Mouse (Mus musculus): ENCODE results near the gene Smyd3. TPM values are rescaled to one million over a fixed set of nuclear protein-coding genes. Genes with fewer than 3 reads are reported as not detected.

Gene Smyd3
- total RNA-seq, 4 experiments from 2014 or later: 25.1 to 28.9 (median 26.2) TPM

DNA sequence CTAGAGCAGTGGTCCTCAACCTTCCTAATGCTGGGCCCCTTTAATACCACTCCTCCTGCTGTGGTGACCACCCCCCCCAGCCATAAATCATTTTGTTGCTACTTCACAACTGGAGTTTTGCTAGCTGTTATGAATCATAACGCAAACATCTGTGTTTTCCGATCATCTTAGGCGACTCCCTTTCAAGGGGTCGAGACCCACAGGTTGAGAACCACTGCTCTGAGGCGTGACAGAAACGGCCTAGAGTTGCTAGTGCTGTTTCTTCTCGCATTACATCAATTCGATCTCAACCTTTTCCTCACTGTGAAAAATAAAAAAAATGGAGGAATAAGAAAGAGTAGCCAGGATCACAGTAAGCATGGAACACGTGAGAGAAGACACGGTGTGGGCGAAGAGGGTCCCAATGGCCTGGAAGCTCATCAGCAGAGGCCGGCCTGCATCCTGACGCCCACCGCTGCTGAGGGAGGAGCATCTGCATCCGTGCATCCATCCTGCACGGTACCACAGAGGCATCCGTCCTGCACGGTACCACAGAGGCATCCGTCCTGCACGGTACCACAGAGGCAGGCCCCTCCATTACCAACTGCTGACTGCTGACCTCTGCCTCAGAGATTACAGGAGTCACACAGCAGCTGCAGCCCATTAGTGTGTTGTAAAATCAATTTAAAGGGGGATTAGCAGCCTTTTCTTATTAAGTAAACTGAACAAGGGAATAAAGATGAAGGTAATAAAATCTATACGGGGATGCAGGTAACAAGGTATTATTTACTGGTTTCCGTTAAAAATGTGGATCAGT is 56.6 kb downstream of the Smyd3 start:
- no peak for DNase-seq (ENCODE audit: low spot score in 2 of 2)

DNA sequence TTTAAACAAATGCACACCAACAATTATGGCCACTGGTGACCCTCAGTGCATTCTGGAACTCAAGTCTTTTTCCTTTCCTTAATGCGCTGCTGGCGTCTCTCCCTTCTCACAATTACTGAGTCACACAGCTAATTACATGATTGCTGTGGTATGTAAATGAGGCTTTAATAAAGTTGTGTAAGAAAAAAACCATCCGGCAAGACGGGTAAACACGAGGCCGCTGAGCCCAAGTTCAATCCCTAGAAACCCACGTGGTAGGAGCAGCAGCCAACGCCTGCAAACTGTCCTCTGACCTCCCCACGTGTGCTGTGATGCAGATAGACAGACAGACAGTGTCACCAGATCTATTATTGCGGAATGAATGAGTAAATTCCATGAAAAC is 58.9 kb downstream of the Smyd3 start:
- no peak for DNase-seq (ENCODE audit: low spot score in 2 of 2)

DNA sequence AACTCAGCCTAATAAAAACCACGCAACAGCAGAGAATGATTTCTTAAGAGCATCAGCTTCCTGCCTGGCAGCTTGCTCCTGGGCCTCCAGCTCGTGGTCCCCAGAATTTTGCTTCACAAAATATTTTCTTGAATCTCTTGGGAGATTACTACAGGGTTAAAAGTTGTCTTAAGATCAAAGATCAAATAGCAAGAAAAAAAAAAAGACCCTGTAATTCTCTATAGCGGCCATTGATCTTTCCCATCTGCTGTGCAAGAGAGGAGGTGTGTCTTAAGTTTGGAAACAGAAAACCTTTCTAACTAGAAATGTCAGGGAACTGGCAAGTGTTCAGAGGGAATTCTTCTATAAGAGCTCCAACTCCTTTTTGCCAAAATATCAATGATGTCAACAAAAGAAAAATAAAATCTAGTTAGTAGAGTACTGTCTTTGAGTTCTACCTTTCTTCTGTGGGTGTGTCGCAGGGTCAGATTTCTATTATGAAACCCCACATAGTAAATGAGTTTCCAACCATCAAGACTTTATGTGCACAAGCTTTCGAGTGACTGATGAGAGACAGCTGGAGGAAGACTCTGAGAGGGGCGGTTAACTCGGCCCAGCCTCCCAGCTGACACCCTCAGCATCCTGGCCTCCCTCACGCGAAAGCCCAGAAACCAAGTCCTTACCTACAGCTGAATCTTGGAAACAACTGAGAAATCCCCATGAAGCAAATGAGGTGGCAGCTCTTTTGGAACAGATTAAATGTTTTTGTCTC is 59.4 kb downstream of the Smyd3 start:
- DNase-seq (ENCODE audit: low spot score in 2 of 2): no peak

DNA sequence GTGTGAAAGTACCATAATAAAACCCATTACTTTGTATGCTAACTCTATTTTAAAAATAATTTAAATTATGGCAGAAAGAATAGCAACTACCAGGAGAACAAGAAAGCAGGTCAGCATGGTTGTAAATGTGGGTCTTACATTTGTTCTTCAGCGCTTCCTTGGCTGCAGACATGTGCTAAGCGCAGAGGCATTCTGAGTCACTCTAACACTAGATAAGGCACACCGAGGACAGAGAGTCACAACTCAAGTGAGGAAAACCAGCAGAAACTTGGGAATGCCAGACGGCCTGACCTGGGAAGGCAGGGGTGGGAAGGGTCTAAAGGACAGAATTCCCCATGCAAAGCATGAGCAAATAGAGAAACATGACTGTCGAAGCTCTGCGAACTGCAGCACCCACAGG is 63.2 kb downstream of the Smyd3 start:
- no peak for DNase-seq (ENCODE audit: low spot score in 2 of 2)

DNA sequence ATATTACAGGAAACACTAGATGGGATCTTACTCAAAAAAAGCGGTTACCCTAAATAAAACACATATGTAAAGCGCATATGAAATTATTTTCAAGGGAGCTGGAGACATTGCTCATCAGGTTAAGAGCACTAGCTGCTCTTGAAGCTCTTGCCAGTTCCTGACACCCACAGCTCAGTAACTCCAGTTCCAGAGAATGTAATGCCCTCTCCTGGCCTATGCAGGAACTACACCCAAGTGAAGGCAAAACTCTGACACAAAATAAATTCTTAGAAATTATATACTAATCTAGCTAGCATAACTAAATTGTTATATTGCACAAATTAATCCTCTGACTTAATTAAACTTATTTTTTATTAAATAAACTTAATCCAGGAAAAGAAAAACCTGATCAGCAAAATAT is 66.6 kb downstream of the Smyd3 start:
- no peak for DNase-seq (ENCODE audit: low spot score in 2 of 2)

DNA sequence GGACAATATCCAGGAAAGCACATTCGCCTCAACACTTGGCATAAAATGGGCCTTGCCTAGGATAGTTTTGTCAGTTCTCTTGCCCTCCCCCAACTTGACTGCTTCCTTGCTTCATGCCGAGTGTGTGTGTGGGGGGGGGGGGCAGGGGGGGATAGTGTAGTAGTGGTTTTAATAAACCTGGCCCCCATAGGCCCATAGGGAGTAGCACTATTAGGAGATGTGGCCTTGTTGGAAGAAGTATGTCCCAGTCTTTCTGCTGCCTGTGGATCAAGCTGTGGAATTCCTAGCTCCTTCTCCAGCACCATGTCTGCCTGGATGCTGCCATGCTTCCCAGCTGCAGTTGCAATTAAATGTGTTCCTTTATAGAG is 71.0 kb downstream of the Smyd3 start:
- DNase-seq (ENCODE audit: low spot score in 2 of 2): no peak

DNA sequence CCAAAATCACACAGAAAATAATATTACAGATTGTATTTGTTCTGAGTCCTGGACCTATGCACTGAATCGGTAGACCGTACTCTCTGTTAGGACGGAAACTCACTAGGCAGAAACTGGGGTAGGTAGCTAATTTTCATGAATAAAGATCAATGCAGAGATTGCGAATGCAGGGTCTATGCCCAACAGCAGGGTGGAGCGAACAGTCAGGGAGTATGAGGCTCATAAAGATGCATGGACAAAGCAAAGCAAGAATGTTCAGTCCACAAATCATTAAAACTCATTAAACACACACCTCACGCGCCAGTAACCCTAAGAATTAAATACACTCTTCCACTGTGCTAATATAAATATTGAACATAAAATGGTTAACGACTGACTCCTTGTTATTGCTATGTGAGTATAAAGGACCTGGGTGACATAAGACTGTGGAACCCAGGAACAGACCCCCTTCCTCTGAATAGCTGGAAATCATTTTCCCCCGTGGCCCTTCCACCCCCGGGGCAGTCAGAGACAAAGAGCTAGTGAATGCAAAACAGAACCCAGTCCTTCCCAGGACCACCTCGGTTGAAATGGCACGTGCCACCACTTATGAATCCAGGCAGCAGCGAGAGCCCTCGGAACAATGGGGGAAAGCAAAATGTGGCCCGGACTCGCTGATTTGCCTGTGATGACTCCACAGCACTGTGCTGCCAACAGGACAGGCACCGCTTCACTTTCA is 71.6 kb downstream of the Smyd3 start:
- no peak for DNase-seq (ENCODE audit: low spot score in 2 of 2)

DNA sequence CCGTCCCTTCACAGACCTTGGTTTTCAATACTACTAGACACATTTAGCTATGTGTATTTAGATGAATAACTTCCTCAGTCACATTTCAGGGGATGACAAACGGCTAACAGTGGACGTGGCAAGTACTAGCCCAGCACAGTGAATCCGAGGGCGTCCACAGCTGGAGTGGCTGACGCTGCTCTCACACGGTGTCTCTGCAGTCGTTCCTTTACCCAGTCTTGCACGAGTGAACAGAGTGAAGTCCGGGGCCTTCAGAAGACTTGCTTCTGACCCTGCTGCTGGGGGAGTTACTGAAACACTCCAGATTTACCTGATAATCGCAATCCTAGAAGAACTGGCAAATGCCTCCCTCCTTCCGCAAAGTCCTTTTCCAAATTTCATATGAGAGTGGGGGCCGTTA is 74.0 kb downstream of the Smyd3 start:
- DNase-seq (ENCODE audit: low spot score in 2 of 2): no peak

DNA sequence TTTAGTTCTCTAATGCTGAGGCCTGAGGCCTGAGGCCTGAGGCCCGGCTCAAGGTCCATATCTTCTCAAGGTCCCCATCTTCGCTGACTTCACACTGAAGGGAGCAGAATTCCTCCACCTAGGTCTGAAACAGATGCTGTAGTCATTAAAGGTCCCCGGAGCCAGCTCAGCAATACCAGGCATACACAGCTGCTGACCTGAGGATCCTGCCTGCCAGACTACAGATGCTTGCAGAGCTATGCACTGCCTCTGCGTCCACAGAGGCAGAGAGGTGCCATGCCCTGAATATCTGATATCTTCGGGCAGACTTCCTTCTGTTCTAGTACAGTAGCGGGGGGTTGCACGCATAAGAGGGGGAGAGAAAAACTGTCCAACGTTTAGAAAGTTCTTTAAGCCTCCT is 74.4 kb downstream of the Smyd3 start:
- no peak for DNase-seq (ENCODE audit: low spot score in 2 of 2)

DNA sequence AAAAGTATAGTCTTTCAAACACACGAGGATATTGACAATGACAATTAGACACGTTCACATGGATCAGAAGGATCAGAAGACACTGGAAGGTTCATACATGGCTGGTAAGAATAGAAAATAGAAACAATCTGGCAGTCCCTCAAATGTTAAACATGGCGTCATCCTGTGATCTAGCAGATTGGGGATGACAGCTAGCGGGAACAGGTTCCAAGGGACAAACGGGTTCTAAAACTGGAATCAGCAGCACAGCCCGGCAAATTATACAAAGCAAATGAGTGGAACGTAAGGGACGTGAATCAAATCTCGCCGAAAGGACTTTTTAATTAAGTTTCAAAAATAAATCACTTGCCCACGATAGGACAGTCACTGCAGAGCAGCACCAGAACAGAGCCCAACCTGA is 81.2 kb downstream of the Smyd3 start:
- peak; percentile 38 to 53 for DNase-seq (ENCODE audit: low spot score in 2 of 2)

DNA sequence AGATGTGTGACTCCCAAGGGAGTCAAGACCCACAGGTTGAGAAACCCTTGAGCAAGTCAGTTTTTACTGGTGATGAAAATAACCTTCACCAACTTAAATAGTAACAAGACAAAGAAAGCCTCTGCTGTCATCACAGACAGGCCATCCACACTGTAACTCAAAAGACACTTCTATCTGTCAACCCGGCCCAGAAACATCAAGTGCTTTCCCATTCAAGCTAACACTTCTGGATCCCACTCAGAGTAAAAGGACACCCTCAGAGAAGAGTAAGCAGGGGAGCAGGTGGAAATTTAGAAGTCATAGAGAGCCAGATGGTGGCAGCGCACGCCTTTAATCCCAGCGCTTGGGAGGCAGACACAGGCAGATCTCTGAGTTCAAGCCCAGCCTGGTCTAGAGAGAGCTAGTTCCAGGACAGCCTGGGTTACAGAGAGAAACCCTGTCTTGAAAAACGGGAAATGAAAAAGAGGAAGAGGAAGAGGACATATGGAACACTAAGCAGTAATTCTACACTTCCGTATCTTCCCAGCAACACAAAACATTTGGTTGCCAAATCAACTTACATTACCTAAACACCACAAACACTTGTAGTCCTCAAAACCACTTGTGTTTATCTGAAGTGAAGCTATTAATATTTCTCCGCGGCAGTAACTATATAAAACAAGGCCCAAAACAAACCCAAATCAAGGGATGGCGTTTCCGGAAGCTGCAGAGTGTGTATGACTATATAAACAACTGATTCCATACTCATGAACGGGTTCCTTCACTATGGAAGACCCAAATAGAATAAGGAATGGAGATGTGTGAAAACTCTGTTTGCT is 83.2 kb downstream of the Smyd3 start:
- DNase-seq (ENCODE audit: low spot score in 2 of 2): no peak

DNA sequence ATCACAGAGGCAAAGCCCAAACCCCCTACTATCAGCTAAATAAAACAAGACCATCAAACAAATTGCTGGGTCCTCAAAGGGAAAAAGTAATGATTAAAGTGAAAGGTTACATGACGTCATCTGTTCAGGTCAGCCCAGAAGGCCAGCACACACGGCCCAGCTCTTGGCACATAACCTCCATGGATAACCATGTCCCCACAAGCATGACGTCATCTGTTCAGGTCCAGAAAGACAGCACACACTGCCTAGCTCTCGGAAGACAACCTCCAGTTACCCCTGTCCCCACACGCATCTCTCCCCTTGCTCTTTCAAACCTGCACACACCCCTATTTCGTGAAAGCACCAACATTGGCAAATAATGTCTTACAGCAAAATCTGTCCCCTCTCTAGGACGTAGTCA is 84.0 kb downstream of the Smyd3 start:
- no peak for DNase-seq (ENCODE audit: low spot score in 2 of 2)

DNA sequence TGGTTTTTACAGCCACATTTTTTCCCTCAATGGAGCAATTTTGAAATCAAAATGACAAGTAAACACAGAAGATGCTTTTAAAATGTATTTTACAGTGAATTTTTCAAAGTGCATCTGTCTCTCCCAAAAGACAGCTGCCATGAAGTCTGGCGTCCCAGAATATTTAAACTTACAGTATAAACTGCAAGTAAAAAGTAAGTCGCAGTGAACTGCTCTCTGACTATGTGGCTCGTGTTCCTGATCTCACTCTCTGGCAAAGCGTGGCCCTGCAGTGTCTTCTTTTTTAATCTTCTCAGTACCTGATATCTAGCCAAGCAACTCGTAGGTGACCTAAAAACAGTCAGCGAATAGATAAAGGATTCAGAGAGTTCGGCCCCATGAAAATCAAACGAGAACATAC is 84.5 kb downstream of the Smyd3 start:
- peak; percentile 28 to 53 for DNase-seq (ENCODE audit: low spot score in 2 of 2)

DNA sequence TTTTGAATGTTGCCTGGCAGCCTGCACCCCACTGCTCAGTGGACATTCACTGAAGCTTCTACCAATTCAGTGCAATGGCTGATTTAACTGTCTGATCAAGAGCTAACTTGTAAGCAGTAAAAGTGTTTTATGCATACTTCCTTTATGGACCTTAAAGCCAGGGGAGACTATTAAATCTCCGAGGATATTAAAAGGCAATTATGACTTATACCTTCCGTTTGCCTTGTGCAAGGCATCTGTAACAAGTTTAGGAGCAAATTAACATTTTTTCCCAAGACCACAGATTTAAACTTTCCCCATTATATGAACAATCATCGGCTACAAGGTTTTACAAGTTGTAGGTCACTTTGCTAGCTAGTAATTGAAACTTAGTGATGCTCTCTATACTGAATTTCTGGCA is 87.8 kb downstream of the Smyd3 start:
- no peak for DNase-seq (ENCODE audit: low spot score in 2 of 2)

DNA sequence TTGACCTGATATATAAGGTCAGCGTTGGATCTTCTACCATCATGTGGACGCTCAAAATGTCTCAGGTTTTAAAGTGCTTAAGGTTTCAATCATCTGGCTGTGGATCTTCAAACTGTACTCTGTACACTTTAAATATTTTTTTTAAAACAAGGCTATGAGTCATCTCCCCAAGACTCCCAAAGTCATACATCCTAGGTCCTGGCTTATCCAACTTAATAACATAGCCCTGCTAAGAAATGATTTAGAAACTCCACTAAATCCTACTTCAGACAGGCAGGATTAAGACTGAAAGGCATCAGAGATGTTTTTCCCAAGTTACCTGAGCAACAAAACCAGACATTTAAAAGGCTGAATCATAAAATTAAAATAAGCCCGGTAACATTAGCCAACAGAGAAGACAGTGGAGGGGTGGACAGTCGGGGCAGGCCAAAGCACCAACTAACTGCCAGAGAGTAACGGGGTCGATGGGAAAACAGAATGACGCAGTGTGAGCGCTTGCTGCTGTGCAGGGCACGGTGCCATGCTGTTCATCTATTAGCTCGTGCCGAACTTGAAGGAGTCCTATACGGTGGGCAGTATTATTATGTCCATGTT is 92.9 kb downstream of the Smyd3 start:
- DNase-seq (ENCODE audit: low spot score in 2 of 2): no peak

DNA sequence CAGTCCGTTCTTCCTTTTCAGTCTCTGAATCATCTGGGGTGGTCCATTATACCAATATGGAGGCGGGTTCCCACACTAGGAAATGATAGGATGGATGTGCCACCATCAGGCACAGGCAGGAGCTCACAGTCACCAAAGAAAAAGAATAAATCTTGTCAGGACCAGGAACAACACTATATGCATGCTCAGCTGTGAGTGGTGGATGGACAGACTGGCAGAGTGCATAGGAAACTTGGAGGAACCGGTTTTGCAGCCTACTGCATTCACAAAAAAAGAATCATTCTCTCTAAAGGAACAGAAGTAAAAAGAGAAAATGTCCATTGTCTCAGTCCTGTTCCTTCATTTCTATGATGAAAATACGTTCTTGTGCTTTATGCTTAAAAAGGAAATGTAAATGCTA is 98.8 kb downstream of the Smyd3 start:
- no peak for DNase-seq (ENCODE audit: low spot score in 2 of 2)

DNA sequence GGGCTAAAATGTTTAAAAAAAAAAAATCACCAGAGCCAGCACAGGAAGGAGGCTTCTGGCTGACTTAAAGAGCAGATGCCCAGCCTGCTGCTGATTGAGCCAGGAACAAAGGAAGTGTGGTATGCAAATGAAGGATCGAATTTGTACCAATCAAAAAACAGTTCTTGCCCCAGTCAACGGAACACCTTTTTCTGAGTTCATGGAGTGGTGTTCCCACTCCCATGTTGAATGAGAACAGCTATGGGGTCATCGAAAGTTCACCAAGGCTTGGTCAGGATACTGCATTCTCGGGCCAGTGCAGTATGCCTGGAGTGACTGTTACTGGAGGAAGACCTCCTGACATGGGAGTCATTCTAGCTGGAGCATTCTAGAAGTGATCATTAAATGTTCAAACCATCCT is 109.8 kb downstream of the Smyd3 start:
- no peak for DNase-seq (ENCODE audit: low spot score in 2 of 2)

DNA sequence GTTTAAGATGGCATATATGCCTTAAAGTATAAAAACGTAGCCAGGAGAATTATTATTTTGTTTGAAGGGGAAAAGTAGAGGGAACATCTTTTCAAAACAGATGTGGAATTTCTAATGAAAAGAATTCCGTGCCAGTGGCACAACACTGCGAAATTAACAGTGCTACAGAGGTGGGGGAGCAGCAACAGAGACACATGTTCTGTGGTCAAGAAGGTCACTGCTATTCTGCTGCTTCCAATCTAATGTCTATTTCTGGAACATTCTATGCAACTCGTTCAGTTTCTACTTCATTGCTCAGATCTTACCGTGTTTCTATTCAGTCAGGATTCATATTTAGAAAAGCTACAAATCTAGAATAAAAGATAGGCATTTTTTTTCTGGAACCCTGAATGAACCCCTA is 117.0 kb downstream of the Smyd3 start:
- DNase-seq (ENCODE audit: low spot score in 2 of 2): no peak

DNA sequence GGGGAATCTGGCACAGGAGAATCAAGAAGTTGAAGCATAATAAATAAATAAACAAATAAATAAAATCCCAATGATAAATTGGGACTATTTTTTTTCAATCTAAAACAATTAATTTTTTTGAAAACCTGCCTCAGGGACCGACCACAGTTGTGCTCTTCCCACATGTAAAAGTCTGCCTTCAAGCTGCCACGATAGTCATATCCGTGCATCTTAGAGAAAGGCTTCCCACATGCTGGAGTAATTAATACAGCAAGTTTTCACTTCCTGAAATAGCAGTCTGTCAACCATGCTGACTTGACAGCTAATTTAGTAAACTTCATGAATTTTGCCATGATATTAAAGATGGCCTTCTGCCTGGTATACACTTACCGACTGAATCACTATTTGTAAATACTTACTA is 119.2 kb downstream of the Smyd3 start:
- no peak for DNase-seq (ENCODE audit: low spot score in 2 of 2)

DNA sequence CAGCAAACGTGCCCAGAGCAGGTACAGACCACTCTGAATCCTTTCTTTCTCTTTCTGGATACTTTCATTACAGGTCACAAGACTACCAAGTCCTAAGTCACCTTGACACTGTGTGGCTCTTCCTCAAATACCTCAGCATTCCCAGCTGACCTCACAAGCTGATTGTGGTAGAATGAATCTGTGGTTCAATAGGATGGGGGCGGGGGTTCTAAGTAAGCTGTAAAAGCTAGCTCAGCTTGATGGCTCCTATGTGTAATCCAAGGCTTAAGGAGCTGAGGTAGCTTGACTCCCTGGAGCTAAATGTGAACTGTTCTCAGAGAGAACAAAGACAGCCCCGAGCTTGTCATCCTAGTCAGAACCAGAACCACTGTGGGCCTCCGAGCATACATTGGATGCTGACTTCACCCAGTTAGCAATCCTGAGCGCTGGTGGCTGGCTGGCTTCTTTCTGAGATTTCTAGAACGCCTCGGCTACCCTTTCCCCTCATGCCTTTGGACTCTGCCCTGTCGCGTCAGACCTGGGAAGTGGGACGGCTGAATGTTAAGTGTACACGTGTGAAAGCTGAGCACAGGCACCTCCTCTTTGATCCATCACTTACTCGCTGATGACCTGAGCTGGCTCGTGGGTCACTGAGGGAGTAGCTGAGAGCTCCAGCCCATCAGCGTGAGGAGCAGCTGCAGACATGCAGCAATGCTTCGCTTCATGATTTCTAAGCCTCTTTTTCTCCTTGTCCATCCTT is 131.4 kb downstream of the Smyd3 start:
- DNase-seq (ENCODE audit: low spot score in 2 of 2): no peak

DNA sequence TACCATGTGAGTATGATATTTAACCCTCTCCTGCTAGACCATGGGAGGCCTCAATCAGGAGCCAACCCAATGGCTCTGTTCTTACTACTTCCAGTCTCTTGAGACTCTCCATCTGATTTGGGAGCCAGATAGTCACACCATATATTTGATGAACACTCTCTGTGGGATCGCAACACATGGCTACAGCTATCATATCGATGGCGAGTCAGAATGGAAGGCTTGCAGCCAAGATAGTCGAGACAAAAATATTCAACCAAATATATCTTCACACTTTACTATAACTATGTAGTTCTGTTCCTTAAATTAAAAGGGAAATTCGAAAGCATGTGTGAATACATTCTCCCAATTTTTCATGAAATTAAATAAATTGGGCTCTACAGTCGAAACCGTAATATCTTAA is 132.2 kb downstream of the Smyd3 start:
- DNase-seq (ENCODE audit: low spot score in 2 of 2): no peak

Data from layer of hippocampus, adult 8-10 months (tissue).